Mouse (Mus musculus): ENCODE data around the gene Olfr382. TPM values are rescaled to one million over a fixed set of nuclear protein-coding genes. Genes with fewer than 3 reads are reported as not detected.
"Not testable (repeated sequence)": the region's sequence is repeated elsewhere in the genome, so short reads cannot be mapped to it uniquely, and the experiment has no call there.

Gene Olfr382
- polyA plus RNA-seq (2015; fragmentation: Nextera tagmentation; extraction: Ambion mirVana) = not detected in 2 replicates

- no peak within 1 kb of the TSS for H3K4me2 ChIP-seq (replicated peaks)
- no peak within 1 kb of the TSS for H3K4me3 ChIP-seq (replicated peaks)
- no peak for ATAC-seq
- H3K9me3 ChIP-seq = peaks cover 15% of the 10 kb centered on the region; the same call in 1 of the 2 replicates
- no peak within 1 kb of the TSS for H3K9ac ChIP-seq (replicated peaks)
- H3K4me1 ChIP-seq (replicated peaks) = no peaks in the 10 kb centered on the region
- no peaks in the 10 kb centered on the region for H3K36me3 ChIP-seq
- no peaks in the 10 kb centered on the region for H3K27me3 ChIP-seq
- no peak within 1 kb of the TSS for H3K27ac ChIP-seq
Measured at GRCm38 (mm10) chr11:73517097-73517496, at the start of gene Olfr382. Olfr382 (minus strand) TSS chr11:73517197.

GRCm38 (mm10) chr11:73528971-73529370, 12.0 kb upstream of the Olfr382 start:
- not testable (repeated sequence) for H3K4me2 ChIP-seq (replicated peaks); H3K4me3 ChIP-seq (replicated peaks); H3K9ac ChIP-seq (replicated peaks); H3K27ac ChIP-seq; H3K9me3 ChIP-seq; ATAC-seq; H3K27me3 ChIP-seq; H3K4me1 ChIP-seq (replicated peaks); H3K36me3 ChIP-seq
- WGBS = 85% methylated on average over 1 of the region's 1 CpGs

- H3K4me1 ChIP-seq (replicated peaks) = no peaks in the 10 kb centered on the region
- no peak within 1 kb of the TSS for H3K9ac ChIP-seq (replicated peaks)
- ATAC-seq = no peak
Measured at GRCm38 (mm10) chr11:73491503-73491902, 25.5 kb downstream of the Olfr382 start, which contains the start of gene Olfr381. Olfr381 (minus strand) TSS chr11:73491603.

More at GRCm38 (mm10) chr11:73491503-73491902, 25.5 kb downstream of the Olfr382 start, which contains the start of gene Olfr381:
- H3K9me3 ChIP-seq = no peaks in the 10 kb centered on the region
- no peak within 1 kb of the TSS for H3K27ac ChIP-seq
- H3K36me3 ChIP-seq = no peaks in the 10 kb centered on the region
- no peak within 1 kb of the TSS for H3K4me2 ChIP-seq (replicated peaks)
- no peaks in the 10 kb centered on the region for H3K27me3 ChIP-seq
- H3K4me3 ChIP-seq (replicated peaks) = no peak within 1 kb of the TSS

Other genes with a start within 250 kb of the Olfr382 start
- not detected in 2 replicates for gene Trpv3, start 249.8 kb downstream of the Olfr382 start, polyA plus RNA-seq (2015; fragmentation: Nextera tagmentation; extraction: Ambion mirVana)
- gene Aspa, start 187.6 kb downstream of the Olfr382 start, polyA plus RNA-seq (2015; fragmentation: Nextera tagmentation; extraction: Ambion mirVana) = 0.36 and 0.40 TPM in 2 replicates
- not detected in 2 replicates for gene Gm49340, start 187.5 kb downstream of the Olfr382 start, polyA plus RNA-seq (2015; fragmentation: Nextera tagmentation; extraction: Ambion mirVana)
- gene Spata22, start 187.5 kb downstream of the Olfr382 start, polyA plus RNA-seq (2015; fragmentation: Nextera tagmentation; extraction: Ambion mirVana) = not detected in 2 replicates
- not detected in 2 replicates for gene Olfr20, start 166.4 kb downstream of the Olfr382 start, polyA plus RNA-seq (2015; fragmentation: Nextera tagmentation; extraction: Ambion mirVana)
- gene Olfr376, start 146.0 kb downstream of the Olfr382 start, polyA plus RNA-seq (2015; fragmentation: Nextera tagmentation; extraction: Ambion mirVana) = not detected in 2 replicates
- not detected in 2 replicates for gene Olfr1, start 117.6 kb downstream of the Olfr382 start, polyA plus RNA-seq (2015; fragmentation: Nextera tagmentation; extraction: Ambion mirVana)
- not detected in 2 replicates for gene Olfr378, start 88.7 kb downstream of the Olfr382 start, polyA plus RNA-seq (2015; fragmentation: Nextera tagmentation; extraction: Ambion mirVana)
- not detected in 2 replicates for gene Olfr380, start 59.7 kb downstream of the Olfr382 start, polyA plus RNA-seq (2015; fragmentation: Nextera tagmentation; extraction: Ambion mirVana)
- gene Olfr381, start 25.6 kb downstream of the Olfr382 start, polyA plus RNA-seq (2015; fragmentation: Nextera tagmentation; extraction: Ambion mirVana) = not detected in 2 replicates
- not detected in 2 replicates for gene Olfr385, start 75.8 kb upstream of the Olfr382 start, polyA plus RNA-seq (2015; fragmentation: Nextera tagmentation; extraction: Ambion mirVana)
- gene Olfr384, start 81.4 kb upstream of the Olfr382 start, polyA plus RNA-seq (2015; fragmentation: Nextera tagmentation; extraction: Ambion mirVana) = not detected in 2 replicates
- not detected in 2 replicates for gene Zfp735, start 171.6 kb upstream of the Olfr382 start, polyA plus RNA-seq (2015; fragmentation: Nextera tagmentation; extraction: Ambion mirVana)

All from midbrain, embryonic 13.5 days (tissue).